Mouse (Mus musculus): ENCODE measurements around the gene Ethe1. TPM values are rescaled to one million over a fixed set of nuclear protein-coding genes. Genes with fewer than 3 reads are reported as not detected.

The Ethe1 gene
- polyA plus RNA-seq (2016; fragmentation: Nextera tagmentation; extraction: Ambion mirVana): 26.3 and 27.3 TPM in 2 replicates

- peaks cover 12% of the 10 kb centered on the region for H3K9me3 ChIP-seq
- WGBS: 7% methylated on average over 30 of the region's 30 CpGs
- peaks cover 17% of the 10 kb centered on the region for H3K4me1 ChIP-seq
- peak within 1 kb of the TSS; percentile 64 for H3K4me3 ChIP-seq
- peaks cover 45% of the 10 kb centered on the region for H3K27me3 ChIP-seq (replicated peaks; ENCODE audit: low read depth, poor library complexity, severe bottlenecking)
- H3K36me3 ChIP-seq (replicated peaks): no peaks in the 10 kb centered on the region
- peak; percentile 89 for DNase-seq (ENCODE audit: low spot score)
- H3K27ac ChIP-seq (replicated peaks): peak within 1 kb of the TSS; percentile 79
These were observed at the start of gene Ethe1, which contains the start of gene Zfp575 for GRCm38 (mm10) chr7:24587330-24588105. Gene Ethe1 (plus strand): TSS chr7:24587543. Gene Zfp575 (minus strand): TSS chr7:24587641.

GRCm38 (mm10) chr7:24537591-24537990 lies 49.8 kb upstream of the Ethe1 start:
- H3K4me3 ChIP-seq: no peak overlapping the region
- H3K36me3 ChIP-seq (replicated peaks): peaks cover 38% of the 10 kb centered on the region
- H3K27me3 ChIP-seq (replicated peaks; ENCODE audit: low read depth, poor library complexity, severe bottlenecking): peaks cover 31% of the 10 kb centered on the region
- H3K27ac ChIP-seq (replicated peaks): no peak overlapping the region
- H3K9me3 ChIP-seq: peaks cover 4% of the 10 kb centered on the region; the same call in 1 of the 2 replicates
- 79% methylated on average over 5 of the region's 5 CpGs for WGBS
- H3K4me1 ChIP-seq: peaks cover 14% of the 10 kb centered on the region
- DNase-seq (ENCODE audit: low spot score): no peak

GRCm38 (mm10) chr7:24538154-24538553 lies 49.2 kb upstream of the Ethe1 start:
- Histone ChIP-seq H3K4me1 (peaks cover 13% of the 10 kb centered on the region), H3K4me3 (no peak overlapping the region), H3K9me3 (peaks cover 4% of the 10 kb centered on the region; the same call in 1 of the 2 replicates), H3K27me3 (replicated peaks; ENCODE audit: low read depth, poor library complexity, severe bottlenecking) (peaks cover 25% of the 10 kb centered on the region), H3K36me3 (replicated peaks) (peaks cover 35% of the 10 kb centered on the region), H3K27ac (replicated peaks) (no peak overlapping the region)
- WGBS: 53% methylated on average over 5 of the region's 5 CpGs
- DNase-seq (ENCODE audit: low spot score): no peak

GRCm38 (mm10) chr7:24538701-24539100 lies 48.6 kb upstream of the Ethe1 start:
- no peak for DNase-seq (ENCODE audit: low spot score)
- WGBS: 74% methylated on average over 5 of the region's 5 CpGs
- Histone ChIP-seq H3K27me3 (replicated peaks; ENCODE audit: low read depth, poor library complexity, severe bottlenecking) (peaks cover 20% of the 10 kb centered on the region), H3K4me1 (peaks cover 7% of the 10 kb centered on the region), H3K4me3 (no peak overlapping the region), H3K36me3 (replicated peaks) (peaks cover 29% of the 10 kb centered on the region), H3K27ac (replicated peaks) (no peak overlapping the region), H3K9me3 (peaks cover 4% of the 10 kb centered on the region; the same call in 1 of the 2 replicates)

GRCm38 (mm10) chr7:24539686-24540085 lies 47.7 kb upstream of the Ethe1 start:
- 92% methylated on average over 4 of the region's 4 CpGs for WGBS
- Histone ChIP-seq H3K36me3 (replicated peaks) (peaks cover 19% of the 10 kb centered on the region), H3K27me3 (replicated peaks; ENCODE audit: low read depth, poor library complexity, severe bottlenecking) (peaks cover 10% of the 10 kb centered on the region), H3K9me3 (peaks cover 4% of the 10 kb centered on the region; the same call in 1 of the 2 replicates), H3K27ac (replicated peaks) (no peak overlapping the region), H3K4me3 (no peak overlapping the region), H3K4me1 (no peaks in the 10 kb centered on the region)
- DNase-seq (ENCODE audit: low spot score): no peak

- no peak for DNase-seq (ENCODE audit: low spot score)
- H3K36me3 ChIP-seq (replicated peaks): peaks cover 16% of the 10 kb centered on the region
- H3K27me3 ChIP-seq (replicated peaks; ENCODE audit: low read depth, poor library complexity, severe bottlenecking): no peaks in the 10 kb centered on the region
- H3K27ac ChIP-seq (replicated peaks): no peak overlapping the region
- H3K4me1 ChIP-seq: peaks cover 17% of the 10 kb centered on the region
- H3K9me3 ChIP-seq: no peaks in the 10 kb centered on the region
- WGBS: 87% methylated on average over 2 of the region's 2 CpGs
- no peak overlapping the region for H3K4me3 ChIP-seq
These were observed 42.8 kb upstream of the Ethe1 start for GRCm38 (mm10) chr7:24544506-24544905.

GRCm38 (mm10) chr7:24546068-24546614 lies 41.2 kb upstream of the Ethe1 start, which contains the start of the genes Pinlyp and Xrcc1:
Gene Pinlyp (minus strand): TSS chr7:24546118.
Gene Xrcc1 (plus strand): TSS chr7:24546289.
- no peaks in the 10 kb centered on the region for H3K9me3 ChIP-seq
- H3K4me1 ChIP-seq: peaks cover 17% of the 10 kb centered on the region
- no peaks in the 10 kb centered on the region for H3K27me3 ChIP-seq (replicated peaks; ENCODE audit: low read depth, poor library complexity, severe bottlenecking)
- H3K36me3 ChIP-seq (replicated peaks): peaks cover 33% of the 10 kb centered on the region
- WGBS: 35% methylated on average over 13 of the region's 13 CpGs
- peak; percentile 15 for DNase-seq (ENCODE audit: low spot score)
- peak within 1 kb of the TSS; percentile 90 for H3K27ac ChIP-seq (replicated peaks)
- peak within 1 kb of the TSS; percentile 87 for H3K4me3 ChIP-seq

- Histone ChIP-seq H3K9me3 (no peaks in the 10 kb centered on the region), H3K27me3 (replicated peaks; ENCODE audit: low read depth, poor library complexity, severe bottlenecking) (no peaks in the 10 kb centered on the region), H3K4me3 (peak overlapping the region; percentile 87), H3K4me1 (peaks cover 17% of the 10 kb centered on the region), H3K27ac (replicated peaks) (peak overlapping the region; percentile 90), H3K36me3 (replicated peaks) (peaks cover 39% of the 10 kb centered on the region)
- peak; percentile 100 for DNase-seq (ENCODE audit: low spot score)
- under 1% methylated on average over 57 of the region's 57 CpGs for WGBS
These were observed 40.5 kb upstream of the Ethe1 start for GRCm38 (mm10) chr7:24546634-24547389.

- Histone ChIP-seq H3K27ac (replicated peaks) (peak overlapping the region; percentile 90), H3K4me3 (peak overlapping the region; percentile 87), H3K36me3 (replicated peaks) (peaks cover 47% of the 10 kb centered on the region), H3K27me3 (replicated peaks; ENCODE audit: low read depth, poor library complexity, severe bottlenecking) (no peaks in the 10 kb centered on the region), H3K9me3 (no peaks in the 10 kb centered on the region), H3K4me1 (peaks cover 17% of the 10 kb centered on the region)
- no peak for DNase-seq (ENCODE audit: low spot score)
- WGBS: 30% methylated on average over 13 of the region's 13 CpGs
These were observed 39.8 kb upstream of the Ethe1 start for GRCm38 (mm10) chr7:24547534-24548036.

- Histone ChIP-seq H3K27me3 (replicated peaks; ENCODE audit: low read depth, poor library complexity, severe bottlenecking) (no peaks in the 10 kb centered on the region), H3K4me3 (no peak overlapping the region), H3K27ac (replicated peaks) (no peak overlapping the region), H3K36me3 (replicated peaks) (peaks cover 90% of the 10 kb centered on the region), H3K4me1 (peaks cover 9% of the 10 kb centered on the region), H3K9me3 (no peaks in the 10 kb centered on the region)
- DNase-seq (ENCODE audit: low spot score): no peak
- 87% methylated on average over 12 of the region's 12 CpGs for WGBS
These were observed 35.2 kb upstream of the Ethe1 start for GRCm38 (mm10) chr7:24551985-24552759.

GRCm38 (mm10) chr7:24555786-24556185 lies 31.6 kb upstream of the Ethe1 start:
- no peaks in the 10 kb centered on the region for H3K9me3 ChIP-seq
- no peak overlapping the region for H3K4me3 ChIP-seq
- no peaks in the 10 kb centered on the region for H3K4me1 ChIP-seq
- no peak overlapping the region for H3K27ac ChIP-seq (replicated peaks)
- no peaks in the 10 kb centered on the region for H3K27me3 ChIP-seq (replicated peaks; ENCODE audit: low read depth, poor library complexity, severe bottlenecking)
- WGBS: 93% methylated on average over 10 of the region's 10 CpGs
- peaks cover 94% of the 10 kb centered on the region for H3K36me3 ChIP-seq (replicated peaks)
- DNase-seq (ENCODE audit: low spot score): no peak

Data from embryonic facial prominence, embryonic 10.5 days (tissue).